Mouse (Mus musculus) heart, postnatal 10 days (tissue): ENCODE results near the gene Rrn3. TPM values are rescaled to one million over a fixed set of nuclear protein-coding genes. Genes with fewer than 3 reads are reported as not detected.
A peak's percentile ranks its signal among the peaks of the same experiment; 100 is the strongest.
"Not testable (repeated sequence)": the region's sequence is repeated elsewhere in the genome, so short reads cannot be mapped to it uniquely, and the experiment has no call there.

Source experiments
- DNase-seq, 2 experiments: peaks; one replicate each; pipeline ENCODE4 v3.0.0; 2021
- intact Hi-C: fragments of 180-260 bp; cut with DNase I; formaldehyde crosslinking; loops from one replicate; pipeline ENCODE4 v1.15.1; 2025
- total RNA-seq, 2 experiments: library from RNA; stranded (reverse); gene quantifications; 2 replicates each; pipeline ENCODE4 v1.2.3; 2021

Gene Rrn3
- 10 to 100 TPM; 42.5 to 47.6 TPM for total RNA-seq

DNA sequence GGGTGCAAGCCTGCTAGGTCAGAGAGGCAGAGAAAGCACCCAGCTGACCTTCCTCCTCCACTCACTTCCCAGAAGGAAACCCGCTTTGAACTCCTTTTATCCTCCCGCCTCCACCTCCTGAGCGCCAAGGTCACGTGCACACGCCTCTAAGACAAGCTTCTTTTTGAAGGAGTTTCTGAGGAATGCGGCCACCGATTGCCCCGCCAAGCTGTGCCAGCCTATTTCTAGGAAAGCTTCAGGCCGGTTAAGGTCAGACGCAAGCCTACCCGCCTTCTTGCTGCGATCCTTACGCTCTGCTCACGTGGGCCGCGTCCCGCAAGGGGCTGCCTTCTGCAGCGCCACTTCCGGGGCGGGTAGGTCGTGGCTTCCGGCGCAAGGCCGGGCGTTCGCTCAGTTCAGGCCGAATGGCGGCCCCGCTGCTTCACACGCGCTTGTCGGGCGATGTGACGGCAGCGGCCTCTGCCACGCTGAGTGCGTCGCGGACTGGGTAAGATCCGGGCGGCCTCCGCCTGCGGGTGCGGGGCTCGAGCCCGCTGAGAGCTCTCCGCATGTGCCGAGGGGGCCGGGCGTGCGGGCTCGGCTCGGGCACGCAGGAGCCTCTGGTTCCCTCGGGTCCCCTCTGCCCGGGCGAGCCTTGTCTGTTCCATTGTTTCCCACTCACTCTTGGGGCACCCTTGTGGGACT, at the start of gene Rrn3:
Rrn3 (plus strand) TSS at position 356 of the 684 bp plus-strand sequence.
- intact Hi-C loops, result loop anchor here (2.0 to 5.0 kb wide), 2 partner anchors 26 to 37 kb away; partner anchors contain the start of gene Ntan1

DNA sequence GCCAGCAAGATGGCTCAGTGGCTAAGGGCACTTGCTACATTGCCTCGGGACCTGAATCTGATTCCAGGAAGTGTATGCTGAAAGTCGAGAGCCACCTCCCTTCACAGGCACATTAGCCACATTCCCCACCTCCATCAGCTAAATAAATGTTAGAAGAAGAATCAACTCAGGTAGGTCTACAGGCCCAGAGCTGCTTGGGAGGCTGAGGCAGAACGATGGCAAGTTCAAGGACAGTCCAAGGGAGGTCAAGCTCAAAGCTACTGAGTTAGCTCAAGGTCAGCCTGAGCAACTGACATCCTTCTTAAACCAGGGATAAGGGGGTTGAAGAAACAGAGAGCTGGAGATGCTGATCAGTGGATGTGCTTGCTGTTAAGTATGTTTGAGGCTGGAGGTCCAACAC, 47.7 kb upstream of the Rrn3 start:
- intact Hi-C loops, result loop anchor here (2.0 to 10.0 kb wide), 4 partner anchors 95 to 618 kb away; no protein-coding TSS in a partner anchor
- no peak for DNase-seq

More for the DNA sequence above, at the start of gene Rrn3:
- DNase-seq, result peak; percentile 93 to 94

DNA sequence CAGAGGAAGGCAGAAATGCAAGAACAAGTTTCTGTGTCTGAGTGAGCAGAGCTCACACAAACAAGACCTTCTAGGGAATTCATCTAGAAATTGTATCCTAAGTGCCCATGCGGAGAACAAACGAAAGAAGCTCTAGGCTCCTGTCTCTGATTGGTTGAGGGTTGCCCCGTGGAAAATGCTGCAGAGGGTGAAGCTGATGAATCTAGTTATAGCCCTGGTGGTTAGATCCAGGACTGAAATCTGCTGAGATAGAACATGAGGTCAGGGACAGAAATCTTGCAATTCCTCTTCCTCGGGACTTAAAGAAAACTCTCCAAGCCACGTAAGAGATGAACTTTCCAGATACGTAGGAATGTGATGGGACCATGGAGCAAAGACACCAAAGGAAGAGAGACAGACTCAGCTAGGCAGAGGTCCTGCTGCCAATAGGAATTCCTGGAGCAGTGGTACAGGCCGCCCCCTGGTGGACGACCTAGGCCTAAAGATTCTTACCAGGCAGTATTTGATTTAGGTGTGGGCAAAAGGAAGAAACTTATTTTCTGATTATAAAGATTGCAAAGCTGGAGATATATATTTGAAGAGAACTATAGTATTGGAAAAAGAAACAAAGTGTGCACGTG, 46.9 kb upstream of the Rrn3 start:
- intact Hi-C loops, result loop anchor here (2.0 to 10.0 kb wide), 4 partner anchors 96 to 619 kb away; no protein-coding TSS in a partner anchor

DNA sequence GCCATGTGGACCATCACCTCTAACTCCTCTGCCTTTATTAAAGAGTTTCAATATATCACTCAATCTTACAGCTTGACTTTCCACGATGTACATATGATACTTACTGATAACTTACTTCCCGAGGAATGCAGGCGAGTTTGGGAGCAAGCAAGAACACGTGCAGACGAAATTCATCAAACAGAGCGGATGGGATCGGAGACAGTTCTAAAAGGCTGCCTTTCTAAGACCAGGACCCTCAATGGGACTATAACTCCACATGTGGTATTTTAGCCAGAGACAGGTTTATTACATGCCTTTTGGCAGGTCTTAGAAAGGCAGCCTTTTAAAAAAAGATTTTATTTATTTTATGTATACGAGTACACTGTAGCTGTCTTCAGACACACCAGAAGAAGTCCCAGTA, 44.5 kb upstream of the Rrn3 start:
- DNase-seq, result no peak
- intact Hi-C loops, result loop anchor here (10.0 kb wide), 1 partner anchor 621 kb away; no protein-coding TSS in a partner anchor

More for the DNA sequence above, 46.9 kb upstream of the Rrn3 start:
- peak; percentile 78 to 88 for DNase-seq

DNA sequence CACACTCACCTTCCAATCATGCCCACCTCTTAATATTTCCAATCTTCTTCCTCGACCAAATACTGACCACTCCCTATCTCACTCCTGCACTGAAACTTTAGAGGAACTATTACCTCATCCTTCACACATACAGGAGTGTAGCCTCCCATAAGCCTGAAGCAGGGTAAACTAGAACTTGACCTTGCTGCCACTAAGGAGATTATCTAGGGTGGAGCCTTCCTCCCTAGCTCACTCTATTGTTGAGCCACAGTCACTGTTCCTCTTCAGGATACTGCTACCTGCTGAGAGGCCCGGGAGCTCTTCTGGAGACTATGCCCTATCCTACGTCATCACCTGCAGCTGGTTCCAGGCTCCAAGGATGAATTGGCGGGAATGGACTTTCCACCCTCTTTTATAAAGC, 41.5 kb upstream of the Rrn3 start:
- intact Hi-C loops, result loop anchor here (10.0 kb wide), 1 partner anchor 624 kb away; no protein-coding TSS in a partner anchor
- DNase-seq, result not testable (repeated sequence)

DNA sequence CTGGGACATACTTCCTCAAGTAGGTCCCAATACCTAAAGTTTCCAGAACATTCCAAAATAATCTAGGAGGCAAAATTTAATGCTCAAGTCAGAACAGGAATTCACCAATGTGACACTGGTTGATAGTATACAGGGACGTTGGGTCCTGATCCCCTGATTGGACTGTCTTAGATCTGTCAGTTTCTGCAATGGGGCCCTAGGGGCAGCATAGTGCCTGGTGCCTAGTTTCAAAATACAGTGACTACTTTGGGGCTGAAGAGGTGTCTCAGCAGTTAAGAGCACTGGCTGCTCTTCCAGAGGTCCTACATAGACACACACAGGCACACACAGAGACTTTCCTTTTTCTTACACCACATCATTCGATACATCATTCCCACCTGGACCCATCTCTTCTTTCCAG, 39.7 kb upstream of the Rrn3 start:
- intact Hi-C loops, result no loop called here
- DNase-seq, result no peak

DNA sequence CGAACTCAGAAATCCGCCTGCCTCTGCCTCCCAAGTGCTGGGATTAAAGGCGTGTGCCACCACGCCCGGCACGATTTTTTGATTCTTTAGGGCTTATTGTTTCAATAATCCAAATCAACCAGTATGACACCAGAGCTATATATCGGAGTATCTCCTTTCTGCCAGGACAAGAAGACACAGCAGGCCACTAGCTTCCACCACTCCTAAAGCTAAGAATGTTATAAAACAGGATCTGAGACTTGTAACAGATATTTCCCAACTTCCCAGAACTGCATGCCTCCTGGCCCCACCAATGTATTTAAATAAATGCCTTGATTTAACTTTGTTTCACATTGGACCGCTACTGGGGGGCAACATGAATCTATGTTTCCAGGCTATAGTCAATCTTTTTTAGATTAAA, 32.8 kb upstream of the Rrn3 start:
- intact Hi-C loops, result no loop called here

DNA sequence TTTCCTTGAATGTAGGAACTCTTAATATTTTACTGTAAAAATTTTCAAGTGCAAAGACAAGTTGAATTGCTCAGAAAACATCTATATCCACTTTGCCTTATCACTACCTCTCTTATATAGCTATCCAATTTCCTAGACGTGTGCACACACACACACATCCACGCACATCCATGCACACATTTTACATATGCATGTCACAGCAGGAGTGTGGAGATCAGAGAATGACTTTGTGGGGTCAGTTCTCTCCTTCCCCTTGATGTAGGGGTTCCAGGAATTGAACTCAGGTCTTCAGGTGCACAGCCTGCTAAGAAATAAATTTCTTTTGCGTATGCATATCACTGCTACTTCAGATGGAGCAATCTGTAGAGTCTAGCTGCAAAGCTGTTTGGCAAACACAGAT, 32.4 kb upstream of the Rrn3 start:
- no peak for DNase-seq
- intact Hi-C loops, result no loop called here

More for the DNA sequence above, 32.8 kb upstream of the Rrn3 start:
- DNase-seq, result no peak

DNA sequence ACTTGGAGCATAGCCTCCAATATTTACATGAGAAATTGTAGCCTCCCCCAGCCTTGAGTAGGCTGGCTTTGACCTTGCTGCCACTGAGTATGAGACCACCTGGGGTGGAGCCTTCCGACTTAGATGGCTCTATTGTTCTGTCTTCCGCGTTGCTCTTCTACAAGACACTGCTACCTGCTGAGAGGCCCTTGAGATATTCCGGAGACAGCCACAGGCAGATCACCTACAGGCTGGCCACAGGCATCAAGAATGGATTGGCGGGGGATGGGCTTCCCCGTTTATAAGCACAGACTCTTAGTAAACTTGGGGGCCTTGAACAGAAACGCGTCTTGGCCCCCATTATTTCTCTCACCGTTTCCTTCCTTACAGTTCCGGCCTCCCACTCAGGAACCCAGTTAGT, 31.7 kb upstream of the Rrn3 start:
- intact Hi-C loops, DNase-seq: not testable (repeated sequence)

DNA sequence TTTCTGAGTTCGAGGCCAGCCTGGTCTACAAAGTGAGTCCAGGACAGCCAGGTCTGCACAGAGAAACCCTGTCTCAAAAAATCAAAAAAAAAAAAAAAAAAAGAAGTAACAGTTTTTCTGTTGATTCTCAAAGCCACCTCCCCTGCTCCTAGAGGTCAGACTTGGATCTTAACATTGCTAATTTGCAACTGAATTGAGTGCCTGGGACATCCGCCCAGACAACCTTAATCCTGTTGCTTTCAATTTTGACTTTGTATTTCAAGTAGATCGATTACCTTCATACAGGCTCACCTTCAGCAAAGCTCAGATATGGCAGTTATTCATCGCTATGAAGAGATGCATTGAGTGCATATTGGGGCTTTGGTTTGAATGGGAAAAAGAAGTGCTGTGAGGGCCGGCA, 31.2 kb upstream of the Rrn3 start:
- intact Hi-C loops, result no loop called here
- no peak for DNase-seq

DNA sequence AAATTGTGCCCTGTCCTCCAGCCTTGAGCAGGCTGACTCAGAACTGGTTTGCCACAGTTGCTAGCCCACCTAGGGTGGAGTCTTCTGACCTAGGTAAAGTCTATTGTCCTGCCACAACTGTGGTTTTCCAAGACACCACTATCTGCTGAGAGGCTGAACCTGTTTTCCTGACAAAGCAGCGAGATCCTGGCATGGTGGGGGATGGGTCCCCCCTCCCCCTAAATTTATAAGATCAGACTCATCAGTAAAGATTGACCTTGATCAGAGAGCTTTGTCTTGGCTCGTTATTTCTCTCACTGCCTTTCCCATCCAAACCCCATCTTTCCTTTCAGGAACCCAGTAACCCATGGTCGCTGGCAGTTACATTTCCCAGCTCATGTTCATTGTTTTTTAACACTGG, 30.5 kb upstream of the Rrn3 start:
- DNase-seq, result no peak
- intact Hi-C loops, result no loop called here

DNA sequence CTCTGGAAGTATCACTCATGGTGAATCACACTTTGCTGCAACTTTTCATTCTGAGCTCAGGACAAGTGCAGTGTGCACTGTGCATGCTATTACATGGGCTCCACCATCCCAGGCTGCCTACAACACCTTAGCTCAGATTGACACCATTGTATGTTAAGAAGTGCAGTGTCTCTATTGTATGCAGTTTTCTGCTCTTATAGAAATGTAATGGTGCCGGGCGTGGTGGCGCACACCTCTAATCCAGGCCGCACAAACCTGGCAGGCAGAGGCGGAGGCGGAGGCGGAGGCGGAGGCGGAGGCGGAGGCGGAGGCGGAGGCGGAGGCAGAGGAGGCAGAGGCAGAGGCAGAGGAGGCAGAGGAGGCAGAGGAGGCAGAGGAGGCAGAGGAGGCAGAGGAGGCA, 29.9 kb upstream of the Rrn3 start:
- DNase-seq, result no peak
- intact Hi-C loops, result no loop called here

DNA sequence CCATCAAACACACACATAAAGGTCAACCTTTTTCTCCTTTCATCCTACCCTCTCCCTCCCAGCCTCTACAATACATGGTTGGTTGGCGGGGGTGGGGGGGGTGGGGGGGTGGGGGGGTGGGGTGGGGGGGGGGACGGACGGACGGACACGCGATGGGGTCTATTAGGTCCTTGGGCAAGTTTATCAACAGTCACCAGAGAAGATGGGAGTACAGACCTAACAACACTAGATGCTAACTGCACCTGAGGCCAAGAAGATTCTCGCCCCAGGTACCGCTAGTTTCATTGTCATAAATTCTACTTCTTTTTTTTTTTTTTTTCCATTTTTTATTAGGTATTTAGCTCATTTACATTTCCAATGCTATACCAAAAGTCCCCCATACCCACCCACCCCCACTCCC, 26.5 kb upstream of the Rrn3 start:
- DNase-seq, result no peak
- intact Hi-C loops, result loop anchor here (2.0 kb wide), 1 partner anchor 27 kb away; the partner anchor contains the start of gene Rrn3

DNA sequence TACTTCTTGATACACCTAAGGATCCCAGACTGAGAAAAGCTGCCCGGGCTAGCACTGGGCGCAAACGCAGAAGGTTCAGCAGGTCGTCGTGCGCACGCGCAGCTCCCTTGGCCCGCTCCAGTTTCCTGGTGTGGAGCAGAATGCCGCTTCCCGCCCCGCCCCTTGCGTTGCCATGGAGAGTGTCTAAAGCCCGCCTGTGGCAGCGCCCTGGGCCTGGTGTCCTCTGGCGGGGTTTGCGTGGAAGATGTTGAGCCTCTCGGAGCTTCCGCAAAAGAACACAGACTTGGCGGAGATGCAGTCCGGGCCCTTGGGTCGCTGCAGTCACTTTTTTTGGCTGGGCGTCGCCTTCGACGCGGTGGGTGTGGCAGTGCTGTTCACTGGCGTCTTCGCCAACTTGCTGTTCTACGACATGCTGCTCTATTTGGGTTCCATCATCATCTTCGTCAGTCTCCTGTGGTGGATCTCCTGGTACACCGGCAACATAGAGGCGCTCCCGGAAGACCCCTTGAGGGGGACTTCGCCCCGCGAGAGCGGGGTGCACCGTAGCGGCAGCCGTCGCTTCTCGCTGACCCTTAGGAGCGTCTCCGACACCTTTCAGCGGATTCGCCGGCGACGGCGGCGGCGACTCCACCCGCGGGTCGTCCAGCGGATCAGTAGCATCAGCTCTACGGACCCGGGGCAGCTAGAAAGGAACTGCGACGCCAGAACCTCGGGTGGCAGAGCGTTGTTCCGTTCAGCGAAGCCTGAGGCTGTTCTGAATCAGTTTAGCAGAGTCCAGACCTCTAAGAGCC, 25.9 kb upstream of the Rrn3 start:
- peak; percentile 95 to 96 for DNase-seq
- intact Hi-C loops, result loop anchor here (2.0 kb wide), 1 partner anchor 26 kb away; the partner anchor contains the start of gene Rrn3

DNA sequence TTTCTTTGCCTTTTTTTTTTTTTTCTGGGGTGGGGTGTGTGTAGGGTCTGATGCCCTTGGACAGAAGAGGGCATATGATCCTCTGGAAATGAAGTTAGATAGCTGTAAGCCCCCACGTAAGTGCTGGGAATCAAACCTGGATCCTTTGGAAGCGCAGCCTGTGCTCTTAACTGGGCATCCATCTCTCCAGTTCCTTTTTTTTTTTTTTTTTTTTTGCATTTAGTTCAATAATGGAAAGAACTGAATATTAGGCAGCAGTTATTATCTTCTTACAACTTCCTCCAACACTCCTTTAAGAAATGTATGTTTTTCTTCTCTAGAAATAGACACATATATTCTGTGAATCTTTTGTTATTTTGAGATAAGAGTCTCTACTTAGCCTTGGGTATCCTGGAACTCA, 22.7 kb upstream of the Rrn3 start:
- intact Hi-C loops, result no loop called here
- no peak for DNase-seq

DNA sequence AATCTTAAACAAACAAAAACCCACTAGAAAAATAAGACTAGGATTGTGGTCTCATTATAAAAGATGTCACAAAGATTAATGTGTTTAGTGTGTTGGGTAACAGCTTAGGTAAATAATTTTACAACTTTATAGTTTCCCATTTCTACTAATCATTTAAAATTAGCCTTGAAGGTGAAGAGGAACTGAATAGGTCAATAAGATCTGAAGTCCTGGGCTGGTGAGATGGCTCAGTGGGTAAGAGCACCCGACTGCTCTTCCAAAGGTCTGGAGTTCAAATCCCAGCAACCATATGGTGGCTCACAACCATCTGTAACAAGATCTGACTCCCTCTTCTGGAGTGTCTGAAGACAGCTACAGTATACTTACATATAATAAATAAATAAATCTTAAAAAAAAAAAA, 17.7 kb upstream of the Rrn3 start:
- DNase-seq, intact Hi-C loops: not testable (repeated sequence)

DNA sequence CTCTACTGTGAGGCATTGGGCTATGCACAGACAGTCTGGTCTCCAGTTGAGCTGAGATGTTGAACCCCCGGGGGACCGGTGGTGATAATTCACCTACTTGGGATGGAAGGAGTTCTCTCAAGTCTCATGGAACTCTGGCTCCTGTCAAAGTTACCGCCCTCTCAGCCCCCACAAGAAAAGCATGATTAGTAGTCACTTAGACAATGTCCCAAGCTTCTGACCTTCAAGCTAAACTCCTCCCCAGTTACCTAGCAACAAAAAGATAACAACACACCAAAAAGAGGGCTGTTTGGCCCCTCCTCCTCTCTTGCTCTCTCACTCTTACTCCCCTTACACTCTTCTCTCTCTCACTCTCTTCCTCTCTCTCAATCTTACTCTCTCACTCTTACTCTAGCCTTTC, 16.0 kb upstream of the Rrn3 start:
- DNase-seq, result no peak
- intact Hi-C loops, result no loop called here

DNA sequence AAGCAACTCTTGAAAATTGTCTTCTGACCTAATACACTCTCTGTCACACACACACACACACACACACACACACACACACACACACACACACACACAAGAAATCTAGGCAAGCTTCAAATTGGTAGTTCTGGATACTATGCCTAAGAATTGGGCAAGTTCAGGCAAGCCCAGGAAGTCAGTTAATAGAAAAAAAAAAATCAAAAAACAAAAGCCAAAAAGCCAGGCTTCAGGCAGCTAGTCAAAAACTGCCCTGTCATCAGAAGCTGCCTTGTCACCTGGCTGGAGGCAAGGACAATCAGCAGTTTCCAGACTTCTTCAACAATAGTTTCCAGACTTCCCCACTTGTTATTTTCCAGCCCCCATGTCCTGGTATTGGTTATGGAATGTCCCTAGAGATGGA, 14.1 kb upstream of the Rrn3 start:
- intact Hi-C loops, result no loop called here
- no peak for DNase-seq

DNA sequence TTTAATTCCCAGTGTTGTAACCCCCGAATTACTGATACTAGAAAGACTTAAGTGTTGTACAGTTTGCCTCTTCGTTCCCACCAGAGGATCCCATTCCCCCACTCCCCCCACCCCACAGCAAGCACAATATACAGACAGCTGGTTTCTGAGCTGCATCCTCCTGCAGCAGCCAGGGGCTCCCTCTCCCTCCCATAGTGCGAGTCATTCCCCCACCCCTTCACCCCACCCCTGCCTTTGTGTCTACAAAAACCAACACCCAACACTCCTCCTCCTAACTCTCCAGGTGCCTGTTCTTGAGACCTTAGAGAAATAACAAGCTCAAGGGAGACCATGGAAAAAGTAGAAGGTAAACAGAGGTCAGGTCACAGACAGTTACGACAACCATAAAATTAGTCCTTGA, 8.9 kb upstream of the Rrn3 start:
- intact Hi-C loops, DNase-seq: not testable (repeated sequence)

DNA sequence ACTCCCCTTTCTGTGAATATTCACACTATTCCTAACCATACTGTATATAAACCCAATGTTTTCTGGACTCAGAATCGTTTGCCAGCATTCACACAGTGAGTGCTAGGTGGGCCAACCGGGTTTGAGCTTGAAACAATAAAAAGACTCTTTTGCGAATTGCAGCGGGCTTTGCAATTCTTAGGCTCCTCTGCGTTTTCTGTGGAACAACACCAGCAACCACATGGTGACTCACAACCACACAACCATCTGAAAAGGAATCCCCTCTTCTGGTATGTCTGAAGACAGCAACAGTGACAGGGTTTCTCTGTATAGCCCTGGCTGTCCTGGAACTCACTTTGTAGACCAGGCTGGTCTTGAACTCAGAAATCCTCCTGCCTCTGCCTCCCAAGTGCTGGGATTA, 8.5 kb upstream of the Rrn3 start:
- intact Hi-C loops, DNase-seq: not testable (repeated sequence)

DNA sequence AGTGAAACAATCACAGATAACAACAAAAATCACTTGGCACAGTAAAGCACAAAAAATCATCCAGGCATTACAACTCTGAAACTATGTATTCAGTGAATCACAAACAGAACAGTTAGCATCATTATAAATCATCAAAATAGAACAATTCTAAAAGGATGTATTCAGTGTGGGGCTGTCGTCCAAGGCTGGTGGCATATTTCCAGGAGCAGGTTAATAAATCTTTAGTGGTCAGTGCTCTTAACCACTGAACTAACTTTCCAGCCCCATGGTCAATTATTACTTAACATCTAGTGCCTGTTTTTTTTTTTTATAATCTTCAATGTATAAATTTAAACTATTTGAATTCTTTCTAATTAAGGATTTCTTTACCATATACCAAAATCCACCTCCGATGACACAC, 6.5 kb upstream of the Rrn3 start:
- DNase-seq, intact Hi-C loops: not testable (repeated sequence)
